Mouse (Mus musculus): ENCODE results near the gene Swt1.

Gene Swt1

GRCm38 (mm10) chr1:151366944-151367605, 61.2 kb downstream of the Swt1 start:
- no peak for DNase-seq

GRCm38 (mm10) chr1:151359374-151359773, 68.9 kb downstream of the Swt1 start:
- DNase-seq, result no peak

- DNase-seq, result no peak
Observed at GRCm38 (mm10) chr1:151355994-151356393, 72.3 kb downstream of the Swt1 start.

- DNase-seq, result peak; percentile 62
Observed at GRCm38 (mm10) chr1:151352911-151353310, 75.3 kb downstream of the Swt1 start.

- peak; percentile 30 for DNase-seq
Observed at GRCm38 (mm10) chr1:151348293-151348692, 80.0 kb downstream of the Swt1 start.

GRCm38 (mm10) chr1:151346681-151347127, 81.6 kb downstream of the Swt1 start:
- no peak for DNase-seq

GRCm38 (mm10) chr1:151345863-151346195, 82.4 kb downstream of the Swt1 start:
- no peak for DNase-seq

GRCm38 (mm10) chr1:151345109-151345862, 83.0 kb downstream of the Swt1 start:
- DNase-seq, result peak; percentile 97

GRCm38 (mm10) chr1:151344283-151345108, 83.8 kb downstream of the Swt1 start, which contains the start of gene Ivns1abp:
Ivns1abp (plus strand) TSS chr1:151344477.
- peak; percentile 99 for DNase-seq

- peak; percentile 19 for DNase-seq
Observed at GRCm38 (mm10) chr1:151343571-151344282, 84.5 kb downstream of the Swt1 start.

- DNase-seq, result peak; percentile 25
Observed at GRCm38 (mm10) chr1:151342968-151343367, 85.3 kb downstream of the Swt1 start.

- no peak for DNase-seq
Observed at GRCm38 (mm10) chr1:151342311-151342710, 85.9 kb downstream of the Swt1 start.

- no peak for DNase-seq
Observed at GRCm38 (mm10) chr1:151341321-151342044, 86.8 kb downstream of the Swt1 start.

GRCm38 (mm10) chr1:151338941-151339340, 89.3 kb downstream of the Swt1 start:
- DNase-seq, result peak; percentile 55

- peak; percentile 51 for DNase-seq
Observed at GRCm38 (mm10) chr1:151338234-151338633, 90.0 kb downstream of the Swt1 start.

- no peak for DNase-seq
Observed at GRCm38 (mm10) chr1:151332819-151333218, 95.4 kb downstream of the Swt1 start.

- no peak for DNase-seq
Observed at GRCm38 (mm10) chr1:151329601-151330000, 98.7 kb downstream of the Swt1 start.

GRCm38 (mm10) chr1:151328341-151329097, 99.7 kb downstream of the Swt1 start:
- no peak for DNase-seq

- DNase-seq, result no peak
Observed at GRCm38 (mm10) chr1:151325328-151325727, 102.9 kb downstream of the Swt1 start.

GRCm38 (mm10) chr1:151320408-151320807, 107.8 kb downstream of the Swt1 start:
- no peak for DNase-seq

GRCm38 (mm10) chr1:151319267-151319666, 109.0 kb downstream of the Swt1 start:
- DNase-seq, result no peak

Measured in lung, postnatal 10 days (tissue).